ENCODE assay signal across 27 mouse cellular contexts in genomic region chr13:92557229-92557628, GRCm38 (mm10). TPM values are rescaled to one million over a fixed set of nuclear protein-coding genes. Genes with fewer than 3 reads are reported as not detected.
DNase-seq lines count a peak whose midpoint lies in the region; ATAC-seq and TF ChIP-seq lines count a peak whose summit lies in the region.
"Had no signal": no experiment of that assay in that cellular context is flagged by ENCODE, and none has a peak within 500 bp of the region (broad histone marks: within the 10 kb centered on the region; RNA-seq: fewer than 3 reads in every experiment).

No protein-coding gene starts in this region.

- no peaks in the 10 kb centered on the region for H3K27me3 ChIP-seq in hindbrain, embryonic 10.5 days (ENCODE audit: insufficient read depth, poor library complexity, severe bottlenecking)
- H3K27me3 ChIP-seq in hindbrain, embryonic 14.5 days (ENCODE audit: control insufficient read depth, insufficient read depth, low read length): no peaks in the 10 kb centered on the region
- no peaks in the 10 kb centered on the region for H3K27me3 ChIP-seq in midbrain, embryonic 13.5 days
- H3K27me3 ChIP-seq in midbrain, embryonic 15.5 days (replicated peaks): no peaks in the 10 kb centered on the region
- H3K27me3 ChIP-seq in testis, adult 2 months (ENCODE audit: control insufficient read depth, insufficient read depth, low read length): no peaks in the 10 kb centered on the region
- no peaks in the 10 kb centered on the region for H3K27me3 ChIP-seq in stomach, embryonic 16.5 days (ENCODE audit: control insufficient read depth, insufficient read depth, low read length)
- H3K27me3 ChIP-seq: forebrain, embryonic 15.5 days; heart, embryonic 12.5 days; intestine, embryonic 15.5 days; liver, embryonic 12.5 days had no signal

- no peaks in the 10 kb centered on the region for H3K9me3 ChIP-seq in hindbrain, embryonic 10.5 days
- H3K9me3 ChIP-seq in hindbrain, embryonic 14.5 days (ENCODE audit: control insufficient read depth, low read length): no peaks in the 10 kb centered on the region
- no peaks in the 10 kb centered on the region for H3K9me3 ChIP-seq in midbrain, embryonic 13.5 days
- H3K9me3 ChIP-seq in midbrain, embryonic 15.5 days: no peaks in the 10 kb centered on the region
- H3K9me3 ChIP-seq in stomach, embryonic 16.5 days (replicated peaks; ENCODE audit: control insufficient read depth, low read length): no peaks in the 10 kb centered on the region
- H3K9me3 ChIP-seq: forebrain, embryonic 15.5 days; intestine, embryonic 15.5 days; liver, embryonic 12.5 days had no signal

- H3K36me3 ChIP-seq in hindbrain, embryonic 10.5 days: no peaks in the 10 kb centered on the region
- H3K36me3 ChIP-seq in hindbrain, embryonic 14.5 days (replicated peaks; ENCODE audit: control insufficient read depth, insufficient read depth): no peaks in the 10 kb centered on the region
- H3K36me3 ChIP-seq in midbrain, embryonic 13.5 days: no peaks in the 10 kb centered on the region
- no peaks in the 10 kb centered on the region for H3K36me3 ChIP-seq in midbrain, embryonic 15.5 days (replicated peaks)
- no peaks in the 10 kb centered on the region for H3K36me3 ChIP-seq in testis, adult 2 months (ENCODE audit: control insufficient read depth, insufficient read depth, low read length)
- no peaks in the 10 kb centered on the region for H3K36me3 ChIP-seq in stomach, embryonic 16.5 days (ENCODE audit: control insufficient read depth, insufficient read depth, low read length)
- H3K36me3 ChIP-seq: forebrain, embryonic 15.5 days; heart, embryonic 12.5 days; intestine, embryonic 15.5 days; liver, embryonic 12.5 days had no signal

- H3K4me3 ChIP-seq in hindbrain, embryonic 10.5 days: no peak overlapping the region
- no peak overlapping the region for H3K4me3 ChIP-seq in hindbrain, embryonic 14.5 days (replicated peaks; ENCODE audit: low read length)
- no peak overlapping the region for H3K4me3 ChIP-seq in midbrain, embryonic 13.5 days (replicated peaks)
- no peak overlapping the region for H3K4me3 ChIP-seq in midbrain, embryonic 15.5 days
- no peak overlapping the region; the same call in 1 of the 2 replicates for H3K4me3 ChIP-seq in testis, adult 2 months (ENCODE audit: control insufficient read depth, low read depth, low read length)
- no peak overlapping the region for H3K4me3 ChIP-seq in stomach, embryonic 16.5 days (replicated peaks; ENCODE audit: low read length)
- H3K4me3 ChIP-seq: forebrain, embryonic 15.5 days; heart, adult 2 months; heart, embryonic 12.5 days; intestine, embryonic 15.5 days; liver, embryonic 12.5 days had no signal

- no peak overlapping the region for H3K4me2 ChIP-seq in hindbrain, embryonic 14.5 days (replicated peaks)
- H3K4me2 ChIP-seq in midbrain, embryonic 13.5 days (replicated peaks): no peak overlapping the region
- no peak overlapping the region for H3K4me2 ChIP-seq in midbrain, embryonic 15.5 days
- H3K4me2 ChIP-seq in stomach, embryonic 16.5 days (ENCODE audit: low read depth, low read length): no peak overlapping the region
- H3K4me2 ChIP-seq: forebrain, embryonic 15.5 days; heart, embryonic 12.5 days; intestine, embryonic 15.5 days; liver, embryonic 12.5 days had no signal

- no peak for TF ChIP-seq CTCF in testis, adult 2 months (IDR thresholded peaks at IDR 0.05; ENCODE audit: control insufficient read depth, insufficient read depth, insufficient replicate concordance, low read depth, low read length)

- no peak overlapping the region for H3K9ac ChIP-seq in hindbrain, embryonic 14.5 days
- H3K9ac ChIP-seq in midbrain, embryonic 13.5 days (replicated peaks): no peak overlapping the region
- H3K9ac ChIP-seq in midbrain, embryonic 15.5 days: no peak overlapping the region
- no peak overlapping the region for H3K9ac ChIP-seq in stomach, embryonic 16.5 days (ENCODE audit: low read length)
- H3K9ac ChIP-seq: forebrain, embryonic 15.5 days; heart, embryonic 12.5 days; intestine, embryonic 15.5 days; liver, embryonic 12.5 days; liver, postnatal 0 days had no signal

- H3K4me1 ChIP-seq in hindbrain, embryonic 10.5 days (replicated peaks): peaks cover 20% of the 10 kb centered on the region
- no peaks in the 10 kb centered on the region for H3K4me1 ChIP-seq in hindbrain, embryonic 14.5 days (replicated peaks; ENCODE audit: control insufficient read depth, insufficient read depth, low read length)
- peaks cover 14% of the 10 kb centered on the region for H3K4me1 ChIP-seq in midbrain, embryonic 13.5 days (replicated peaks)
- no peaks in the 10 kb centered on the region for H3K4me1 ChIP-seq in midbrain, embryonic 15.5 days
- H3K4me1 ChIP-seq in testis, adult 2 months (ENCODE audit: control insufficient read depth, insufficient read depth, low read length): no peaks in the 10 kb centered on the region; the same call in 1 of the 2 replicates
- H3K4me1 ChIP-seq in stomach, embryonic 16.5 days (ENCODE audit: control insufficient read depth, insufficient read depth, low read length): peaks cover 7% of the 10 kb centered on the region
- H3K4me1 ChIP-seq: forebrain, embryonic 15.5 days; intestine, embryonic 15.5 days; liver, embryonic 12.5 days had no signal

- H3K27ac ChIP-seq in hindbrain, embryonic 10.5 days: peak overlapping the region; percentile 73
- no peak overlapping the region for H3K27ac ChIP-seq in hindbrain, embryonic 14.5 days
- H3K27ac ChIP-seq in midbrain, embryonic 13.5 days: no peak overlapping the region
- no peak overlapping the region for H3K27ac ChIP-seq in midbrain, embryonic 15.5 days
- 0 out of 2 replicates have a peak overlapping the region, but pooled peaks have one; percentile 8 for H3K27ac ChIP-seq in testis, adult 2 months (ENCODE audit: control insufficient read depth, insufficient read depth, low read depth, low read length)
- no peak overlapping the region for H3K27ac ChIP-seq in stomach, embryonic 16.5 days (ENCODE audit: low read length)
- H3K27ac ChIP-seq: forebrain, embryonic 15.5 days; heart, adult 2 months; intestine, embryonic 15.5 days; kidney, postnatal 0 days; liver, embryonic 12.5 days had no signal

- ATAC-seq in hindbrain, embryonic 14.5 days (ENCODE audit: low FRiP score): no peak
- ATAC-seq in midbrain, embryonic 13.5 days: 0 out of 2 replicates have a peak, but pooled peaks have one; percentile 48
- ATAC-seq in midbrain, embryonic 15.5 days (replicated peaks): no peak
- peak; percentile 44; the same call in 1 of the 2 replicates for ATAC-seq in stomach, embryonic 16.5 days (ENCODE audit: insufficient read depth, low FRiP score)
- ATAC-seq in activated CD4-positive, CD25-positive, alpha-beta regulatory T cell, adult 4 months: no peak
- ATAC-seq: CD4-positive, CD25-positive, alpha-beta regulatory T cell, adult 4 months; forebrain, embryonic 15.5 days; hindbrain, embryonic 16.5 days; liver, embryonic 12.5 days; liver, postnatal 0 days had no signal

- no peak for TF ChIP-seq POLR2A in testis, adult 2 months (IDR thresholded peaks at IDR 0.05; ENCODE audit: control insufficient read depth, low read depth, low read length)

- 64% methylated on average over 2 of the region's 2 CpGs for WGBS in hindbrain, embryonic 10.5 days
- 61% methylated on average over 2 of the region's 2 CpGs for WGBS in hindbrain, embryonic 14.5 days
- WGBS in midbrain, embryonic 13.5 days: 46% methylated on average over 2 of the region's 2 CpGs
- WGBS in midbrain, embryonic 15.5 days: 46% methylated on average over 2 of the region's 2 CpGs
- WGBS in stomach, embryonic 16.5 days: 30% methylated on average over 2 of the region's 2 CpGs

- DNase-seq in hindbrain, embryonic 10.5 days (ENCODE audit: low spot score): no peak
- DNase-seq in hindbrain, embryonic 14.5 days (ENCODE audit: low spot score): no peak
- no peak for DNase-seq in testis, postnatal 14 days (ENCODE audit: low spot score)
- DNase-seq: adrenal gland, postnatal 25 days; cerebellum, adult 11-12 months; cerebellum, adult 9-11 months; heart, adult 2 months; heart, postnatal 4 days; kidney, adult 8-10 months; liver, postnatal 0 days; lung, postnatal 36 days; right cerebral cortex, postnatal 25 days had no signal

RNA-seq across cellular contexts. Expression of gene Spz1, which starts 18.7 kb away (rescaled TPM):
- not detected in 2 replicates for polyA plus RNA-seq in hindbrain, embryonic 10.5 days (2016; fragmentation: Nextera tagmentation; extraction: Ambion mirVana)
- not detected in 2 replicates for polyA plus RNA-seq in hindbrain, embryonic 14.5 days (2014; fragmentation: Nextera tagmentation; extraction: Ambion mirVana)
- polyA plus RNA-seq in midbrain, embryonic 13.5 days (2015; fragmentation: Nextera tagmentation; extraction: Ambion mirVana): not detected in 2 replicates
- polyA plus RNA-seq in midbrain, embryonic 15.5 days (2015; fragmentation: Nextera tagmentation; extraction: Ambion mirVana): not detected in 2 replicates
- 896 and 1,040 TPM in 2 replicates for polyA plus RNA-seq in testis, adult 2 months (2012; rRNA removed)
- polyA plus RNA-seq in stomach, embryonic 16.5 days (2015; fragmentation: Nextera tagmentation; extraction: Ambion mirVana): not detected in 2 replicates
- polyA plus RNA-seq in activated CD4-positive, CD25-positive, alpha-beta regulatory T cell, adult 4 months (2017; shearing (Covaris generic)): not detected
- polyA plus RNA-seq: CD4-positive, CD25-positive, alpha-beta regulatory T cell, adult 4 months; forebrain, embryonic 15.5 days; heart, embryonic 12.5 days; heart, postnatal 0 days; hindbrain, embryonic 16.5 days; intestine, embryonic 15.5 days; kidney, postnatal 0 days; limb, embryonic 14.5 days; liver, embryonic 12.5 days; liver, postnatal 0 days; lung, embryonic 16.5 days had no signal

RNA-seq across cellular contexts. Expression of gene Zfyve16, which starts 26.6 kb away (rescaled TPM):
- polyA plus RNA-seq in hindbrain, embryonic 10.5 days (2016; fragmentation: Nextera tagmentation; extraction: Ambion mirVana): 6.9 and 9.5 TPM in 2 replicates
- polyA plus RNA-seq in hindbrain, embryonic 14.5 days (2014; fragmentation: Nextera tagmentation; extraction: Ambion mirVana): 13.1 and 13.7 TPM in 2 replicates
- polyA plus RNA-seq in midbrain, embryonic 13.5 days (2015; fragmentation: Nextera tagmentation; extraction: Ambion mirVana): 11.3 and 12.3 TPM in 2 replicates
- 11.0 TPM in 2 replicates for polyA plus RNA-seq in midbrain, embryonic 15.5 days (2015; fragmentation: Nextera tagmentation; extraction: Ambion mirVana)
- polyA plus RNA-seq in testis, adult 2 months (2012; rRNA removed): 4.2 and 5.2 TPM in 2 replicates
- 10.0 and 10.2 TPM in 2 replicates for polyA plus RNA-seq in stomach, embryonic 16.5 days (2015; fragmentation: Nextera tagmentation; extraction: Ambion mirVana)
- polyA plus RNA-seq in activated CD4-positive, CD25-positive, alpha-beta regulatory T cell, adult 4 months (2017; shearing (Covaris generic)): 10 to 100 TPM in 1 of 2 experiments, 1 to 10 TPM in 1; 9.7 to 10.1 TPM

RNA-seq across cellular contexts. Expression of gene Serinc5, which starts 53.7 kb away (rescaled TPM):
- 10.6 and 13.3 TPM in 2 replicates for polyA plus RNA-seq in hindbrain, embryonic 10.5 days (2016; fragmentation: Nextera tagmentation; extraction: Ambion mirVana)
- polyA plus RNA-seq in hindbrain, embryonic 14.5 days (2014; fragmentation: Nextera tagmentation; extraction: Ambion mirVana): 18.4 and 19.2 TPM in 2 replicates
- 12.5 and 14.1 TPM in 2 replicates for polyA plus RNA-seq in midbrain, embryonic 13.5 days (2015; fragmentation: Nextera tagmentation; extraction: Ambion mirVana)
- polyA plus RNA-seq in midbrain, embryonic 15.5 days (2015; fragmentation: Nextera tagmentation; extraction: Ambion mirVana): 18.1 and 18.6 TPM in 2 replicates
- polyA plus RNA-seq in testis, adult 2 months (2012; rRNA removed): 8.7 and 10.1 TPM in 2 replicates
- 29.9 and 30.8 TPM in 2 replicates for polyA plus RNA-seq in stomach, embryonic 16.5 days (2015; fragmentation: Nextera tagmentation; extraction: Ambion mirVana)
- 10 to 100 TPM in 1 of 2 experiments, 1 to 10 TPM in 1; 9.2 to 10.6 TPM for polyA plus RNA-seq in activated CD4-positive, CD25-positive, alpha-beta regulatory T cell, adult 4 months (2017; shearing (Covaris generic))

Comparison
In these comparisons a context has a peak if more than half of its experiments do, and no peak if none do; other contexts are left out.
1. H3K27ac ChIP-seq: peak in hindbrain, embryonic 10.5 days (single experiment) and testis, adult 2 months (single experiment); none in hindbrain, embryonic 14.5 days (single experiment), midbrain, embryonic 13.5 days (single experiment), midbrain, embryonic 15.5 days (single experiment) and stomach, embryonic 16.5 days (single experiment).
2. ATAC-seq: peak in midbrain, embryonic 13.5 days (single experiment) and stomach, embryonic 16.5 days (single experiment); none in hindbrain, embryonic 14.5 days (single experiment), midbrain, embryonic 15.5 days (single experiment) and activated CD4-positive, CD25-positive, alpha-beta regulatory T cell, adult 4 months (single experiment).
3. RNA of gene Spz1, which starts 18.7 kb away (polyA plus RNA-seq): 896 to 1,040 TPM in testis, adult 2 months; not detected in midbrain, embryonic 15.5 days, not detected in hindbrain, embryonic 10.5 days, not detected in hindbrain, embryonic 14.5 days, not detected in midbrain, embryonic 13.5 days, not detected in stomach, embryonic 16.5 days and not detected in activated CD4-positive, CD25-positive, alpha-beta regulatory T cell, adult 4 months; every median in the first group is over 100 times any median in the second.